Mouse (Mus musculus) G1E-ER4 (cell line): ENCODE measurements around the gene Gm17364. TPM values are rescaled to one million over a fixed set of nuclear protein-coding genes. Genes with fewer than 3 reads are reported as not detected.

Experiments
- GATA1 ChIP-seq: IDR thresholded peaks from one replicate; pipeline ENCODE4 v1.8.0; 2012; ENCODE audit warnings: low read length, inconsistent platforms
- polyA plus RNA-seq: library from polyadenylated mRNA; stranded (reverse); fragments of >175 nt; gene quantifications from 2 replicates; pipeline ENCODE4 v1.2.3, GENCODE M21; 2012

Gene Gm17364
- polyA plus RNA-seq, 1 experiment, result not detected

DNA sequence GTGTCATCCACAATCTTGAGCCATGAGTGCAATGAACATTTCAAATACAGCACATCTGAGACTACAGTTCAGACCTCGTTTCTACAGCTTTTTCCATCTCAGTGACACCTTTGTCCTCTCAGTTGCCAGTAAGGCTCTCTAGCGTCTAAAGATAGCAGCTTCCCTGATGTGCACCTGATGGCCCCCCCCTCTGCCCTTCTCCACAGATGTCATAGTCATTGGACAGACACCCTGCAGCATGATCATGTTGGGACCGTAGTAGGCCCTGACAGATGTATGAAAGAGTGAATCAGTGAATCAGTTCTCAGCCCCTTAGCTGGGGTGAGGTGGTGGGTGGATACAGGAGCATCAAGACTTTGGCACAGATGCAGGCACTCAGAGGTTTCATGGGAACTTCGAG lies 15.9 kb downstream of the Gm17364 start:
- no peak for TF ChIP-seq GATA1

DNA sequence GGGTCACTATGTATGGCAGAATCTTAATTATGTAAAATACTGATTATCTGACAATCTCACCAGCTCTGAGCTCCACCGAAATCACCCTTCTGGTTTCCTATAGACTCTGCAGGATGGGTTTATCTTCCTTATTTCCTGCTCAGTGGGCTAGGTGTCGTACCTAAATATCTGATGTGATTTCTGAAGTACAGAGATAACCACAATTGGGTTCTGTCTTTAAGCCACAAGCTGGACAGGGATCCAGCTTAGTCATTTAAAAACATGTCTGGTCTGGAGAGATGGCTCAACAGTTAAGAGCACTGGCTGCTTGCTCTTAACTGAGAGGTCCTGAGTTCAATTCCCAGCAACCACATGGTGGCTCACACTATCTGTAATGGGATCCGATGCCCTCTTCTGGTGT lies 16.8 kb downstream of the Gm17364 start:
- no peak for TF ChIP-seq GATA1

- no peak for TF ChIP-seq GATA1
Measured at GRCm38 (mm10) chr13:41256126-41256525, 17.7 kb downstream of the Gm17364 start.

DNA sequence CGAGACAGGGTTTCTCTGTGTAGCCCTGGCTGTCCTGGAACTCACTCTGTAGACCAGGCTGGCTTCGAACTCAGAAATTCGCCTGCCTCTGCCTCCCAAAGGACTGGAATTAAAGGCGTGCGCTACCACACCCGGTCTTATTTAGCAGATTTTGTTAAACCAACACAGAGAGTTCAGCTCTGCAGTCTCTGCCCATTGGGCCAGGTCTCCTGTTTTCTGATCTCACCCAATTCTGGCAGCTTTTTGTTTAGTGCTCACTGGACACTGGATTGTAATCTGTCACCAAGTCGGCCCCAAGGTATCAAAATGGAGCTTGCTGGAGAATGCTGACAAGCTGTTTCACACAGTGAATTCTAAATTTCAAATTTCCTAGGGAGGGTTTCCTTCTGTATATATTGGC lies 21.0 kb downstream of the Gm17364 start:
- no peak for TF ChIP-seq GATA1

DNA sequence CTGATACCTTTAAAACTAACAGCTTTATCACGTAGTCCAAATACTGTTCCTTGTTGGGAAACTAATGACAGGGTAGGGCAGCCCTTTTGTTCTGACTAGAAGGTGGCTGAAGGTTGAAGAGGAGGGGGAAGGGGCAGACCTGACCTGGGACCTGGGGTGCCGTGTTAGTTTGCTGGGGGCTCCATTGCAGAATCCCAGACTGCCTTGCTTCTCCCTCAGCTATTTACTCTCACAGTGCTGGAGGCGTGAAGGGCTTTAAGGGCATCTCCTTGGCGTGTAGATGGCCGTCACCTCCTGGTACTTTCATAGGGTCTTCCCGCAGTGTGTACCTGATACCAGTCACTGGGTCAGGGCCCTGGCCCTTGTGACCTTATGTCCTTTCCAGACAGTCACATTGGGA lies 21.6 kb downstream of the Gm17364 start:
- TF ChIP-seq GATA1, result no peak

DNA sequence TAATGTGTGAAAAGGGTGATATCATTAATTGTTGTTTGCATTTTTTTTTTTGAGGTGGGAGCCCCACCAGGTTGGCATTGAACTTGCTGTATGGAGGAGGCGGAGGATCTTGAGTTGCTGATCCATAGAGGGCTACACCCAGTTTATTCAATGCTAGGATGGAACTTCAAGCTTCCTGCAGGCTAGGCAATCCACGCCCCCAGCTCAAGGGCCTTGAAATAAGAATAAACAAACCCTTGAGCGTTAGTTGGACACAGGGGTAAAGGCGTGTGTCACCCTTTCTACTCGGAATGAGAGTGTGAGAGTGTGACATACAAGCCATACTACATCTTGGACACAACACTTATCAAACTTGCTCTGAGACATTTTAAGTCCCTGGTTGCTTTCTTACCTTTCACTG lies 22.1 kb downstream of the Gm17364 start:
- no peak for TF ChIP-seq GATA1

- no peak for TF ChIP-seq GATA1
Measured at GRCm38 (mm10) chr13:41250318-41250981, 23.3 kb downstream of the Gm17364 start.

- no peak for TF ChIP-seq GATA1
Measured at GRCm38 (mm10) chr13:41249538-41250317, 24.0 kb downstream of the Gm17364 start, which contains the start of gene Smim13. Gene Smim13, plus strand, starts transcription at chr13:41249844.

DNA sequence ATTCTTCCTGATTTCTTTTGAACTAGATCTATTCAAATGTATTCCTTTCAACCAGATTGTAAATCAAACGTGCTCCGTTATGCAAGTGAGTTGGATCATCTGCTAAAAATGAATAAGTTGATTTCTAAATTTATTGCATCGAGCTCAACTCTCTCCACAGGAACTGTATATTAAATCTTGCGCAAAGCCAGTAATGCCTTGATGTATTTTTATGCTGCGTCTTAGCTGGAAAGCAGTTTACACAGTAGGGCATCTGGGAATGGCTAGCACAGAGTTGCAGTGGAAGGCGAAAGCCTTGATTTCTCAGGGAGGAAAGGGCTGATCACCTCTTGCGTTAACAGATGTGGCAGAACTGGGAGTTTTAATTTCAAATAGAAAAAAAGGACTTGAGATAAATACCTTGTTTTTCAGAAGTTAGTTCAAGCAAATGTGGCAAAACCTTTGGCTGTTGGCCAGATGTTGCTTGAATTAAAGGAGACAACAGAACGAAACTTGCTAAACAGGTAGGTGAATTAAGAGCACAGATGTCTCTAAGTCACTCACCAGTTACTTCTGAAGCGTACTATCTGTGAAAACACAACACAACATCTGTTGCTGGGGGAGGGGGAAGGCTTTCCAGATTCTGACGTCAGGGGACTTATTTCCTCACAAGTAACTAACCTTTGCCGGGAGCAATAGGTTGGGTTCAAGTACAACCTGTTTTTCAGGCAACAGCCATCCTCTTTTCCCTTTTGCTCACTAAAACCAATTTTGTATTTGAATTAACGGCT lies 24.8 kb downstream of the Gm17364 start:
- no peak for TF ChIP-seq GATA1

- TF ChIP-seq GATA1, result no peak
Measured at GRCm38 (mm10) chr13:41244306-41244830, 29.4 kb downstream of the Gm17364 start.

DNA sequence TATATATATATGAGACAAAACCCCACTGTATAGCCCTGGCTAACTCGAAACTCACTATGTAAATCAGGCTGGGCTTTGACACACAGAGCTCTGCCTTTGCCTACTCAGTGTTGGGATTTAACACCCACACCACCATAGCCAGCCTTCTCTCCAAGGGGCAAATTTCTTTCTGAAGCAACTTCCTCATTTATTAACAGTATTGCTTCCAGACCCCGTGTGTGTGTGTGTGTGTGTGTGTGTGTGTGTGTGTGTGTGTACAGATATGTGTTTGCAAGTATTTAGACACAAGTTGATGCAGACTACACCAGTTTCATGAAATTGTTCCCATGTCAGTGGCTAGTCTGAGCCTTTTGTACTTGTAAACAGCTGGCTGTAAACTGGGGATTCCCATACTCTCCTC lies 32.2 kb downstream of the Gm17364 start:
- no peak for TF ChIP-seq GATA1

GRCm38 (mm10) chr13:41238805-41239130 lies 35.0 kb downstream of the Gm17364 start:
- TF ChIP-seq GATA1, result no peak

- TF ChIP-seq GATA1, result no peak
Measured at GRCm38 (mm10) chr13:41238035-41238804, 35.6 kb downstream of the Gm17364 start.

GRCm38 (mm10) chr13:41235845-41236741 lies 37.7 kb downstream of the Gm17364 start:
- no peak for TF ChIP-seq GATA1
